Mouse (Mus musculus) frontal cortex, postnatal 25 days (tissue): ENCODE measurements around the gene Hand2.

Source experiments
- DNase-seq, 2 experiments: peaks; one replicate each; pipeline ENCODE4 v3.0.0; 2022; ENCODE audit warnings: low spot score in 2 of 2

Gene Hand2

DNA sequence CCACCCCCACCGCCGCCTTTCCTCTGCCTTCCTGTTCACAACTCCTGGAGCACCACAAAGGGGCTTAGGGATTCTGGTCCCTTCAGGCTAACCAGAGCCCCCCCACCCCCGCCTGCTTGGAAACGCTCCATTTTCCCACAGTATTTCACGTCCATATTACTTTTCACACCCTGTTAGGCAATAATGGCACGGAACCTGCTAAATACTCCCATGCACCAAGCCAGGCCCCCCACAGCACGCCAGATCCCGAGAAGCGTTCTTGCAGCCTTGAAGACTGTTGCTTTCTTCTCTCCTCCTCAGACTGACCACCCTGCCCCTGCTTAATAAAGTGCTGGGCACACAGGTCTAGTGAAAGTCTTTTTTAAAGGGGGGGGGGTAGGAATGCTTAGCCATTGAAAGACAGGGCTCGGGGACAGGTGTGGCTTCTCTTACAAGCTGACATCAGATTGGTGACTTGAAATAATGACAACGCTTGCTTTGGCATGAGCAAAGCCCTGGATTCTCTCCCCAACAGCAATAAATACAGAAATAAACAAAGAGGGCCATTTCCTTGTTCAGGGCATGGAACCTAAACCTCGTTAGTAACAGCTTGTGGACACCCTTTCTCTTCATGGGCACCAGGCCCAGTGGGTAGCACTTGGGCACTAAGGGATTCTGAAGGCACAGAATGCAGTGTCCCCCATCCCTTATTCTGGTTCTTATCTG lies 21.8 kb downstream of the Hand2 start:
- no peak for DNase-seq

- DNase-seq: no peak
Measured at GRCm38 (mm10) chr8:57343731-57344315, 23.0 kb downstream of the Hand2 start.

- no peak for DNase-seq
Measured at GRCm38 (mm10) chr8:57344956-57345870, 24.4 kb downstream of the Hand2 start.

DNA sequence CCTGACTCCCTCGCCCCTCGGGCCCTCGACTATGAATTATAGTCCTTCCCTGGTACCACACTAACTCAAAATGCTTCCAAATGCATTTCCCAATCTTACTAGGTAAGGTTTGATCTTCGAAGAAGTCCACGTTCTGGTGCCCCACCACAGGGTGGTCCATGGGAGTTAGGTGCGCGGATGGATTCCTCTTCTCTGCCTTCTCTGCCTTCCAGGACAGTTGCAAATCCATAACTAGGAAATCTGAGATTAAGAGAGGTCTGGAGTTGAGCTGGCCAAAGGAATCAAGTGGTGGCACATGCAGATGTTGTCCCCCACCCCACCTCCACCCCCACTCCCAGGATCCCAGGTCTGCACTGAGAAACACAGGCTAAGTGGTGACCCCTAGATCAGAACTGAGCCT lies 25.6 kb downstream of the Hand2 start:
- DNase-seq: no peak

DNA sequence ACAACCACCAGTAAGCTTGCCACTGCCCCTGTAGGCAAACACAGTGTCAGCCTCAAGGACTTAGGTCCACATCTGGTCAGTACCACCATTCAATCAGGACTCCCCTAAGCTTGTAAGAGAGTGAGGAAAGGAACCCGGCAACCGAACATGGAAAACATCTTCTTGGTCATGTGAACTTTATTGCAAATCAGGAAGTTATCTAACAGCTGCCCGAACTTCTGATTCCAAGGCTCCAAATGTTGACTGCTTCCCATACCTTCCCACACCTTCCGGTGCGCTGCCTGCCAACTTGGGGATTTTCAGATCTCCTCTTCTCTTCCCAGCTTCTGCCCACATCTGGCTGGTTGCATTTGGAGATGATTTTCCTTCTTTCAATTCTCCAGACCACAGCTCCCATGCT lies 26.4 kb downstream of the Hand2 start:
- no peak for DNase-seq

DNA sequence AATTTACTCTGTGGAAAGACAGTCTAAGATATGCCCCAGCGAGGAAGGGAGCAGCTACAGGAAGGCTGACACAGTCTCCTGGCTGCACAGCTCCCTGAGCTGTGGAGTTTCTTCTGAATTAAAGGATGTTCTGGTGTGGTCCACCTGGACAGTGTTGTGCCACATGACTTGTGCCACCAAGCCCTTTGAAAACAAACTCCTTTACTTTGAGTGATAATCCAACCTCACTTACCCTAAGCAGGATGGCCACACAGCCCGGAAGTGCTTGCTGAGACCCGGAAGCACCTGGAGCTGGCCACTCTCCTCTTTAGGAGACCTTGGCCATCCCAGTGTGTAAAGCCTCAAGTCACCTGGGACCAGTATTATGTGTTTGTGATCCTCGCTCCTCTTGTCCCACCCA lies 27.5 kb downstream of the Hand2 start:
- no peak for DNase-seq

DNA sequence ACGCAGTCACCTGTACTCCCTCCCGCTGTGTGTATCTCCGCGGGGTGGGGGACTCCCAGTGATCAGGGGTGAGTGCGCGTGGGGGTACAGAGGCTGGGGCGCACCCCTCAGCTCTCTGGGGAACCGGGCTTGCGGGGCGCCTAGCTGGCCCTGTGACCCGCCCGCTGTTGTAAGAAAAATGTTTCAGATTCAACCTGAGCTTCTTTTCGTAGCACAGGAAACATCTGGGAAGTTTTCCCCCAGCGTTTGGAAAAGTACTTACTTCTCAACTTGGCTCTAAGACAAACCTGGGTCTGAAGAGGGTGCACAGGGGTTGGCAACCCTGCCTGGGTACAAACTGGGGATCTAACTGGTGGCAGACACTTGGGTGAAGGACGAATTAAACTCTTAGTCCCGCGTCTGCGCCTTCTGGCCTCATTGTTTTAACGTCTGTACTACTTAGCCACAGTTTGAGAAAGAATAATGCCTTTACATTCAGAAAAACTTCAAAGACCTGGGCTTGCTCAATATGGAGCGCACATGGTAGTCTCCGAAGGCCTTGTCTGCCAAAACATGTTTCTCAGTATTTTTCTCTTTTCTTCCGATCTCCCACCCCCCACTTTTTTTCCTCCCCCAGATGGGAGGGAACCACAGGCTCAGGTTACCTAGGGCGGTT lies 28.2 kb downstream of the Hand2 start:
- DNase-seq: no peak

GRCm38 (mm10) chr8:57351861-57352260 lies 31.1 kb downstream of the Hand2 start:
- DNase-seq: no peak

DNA sequence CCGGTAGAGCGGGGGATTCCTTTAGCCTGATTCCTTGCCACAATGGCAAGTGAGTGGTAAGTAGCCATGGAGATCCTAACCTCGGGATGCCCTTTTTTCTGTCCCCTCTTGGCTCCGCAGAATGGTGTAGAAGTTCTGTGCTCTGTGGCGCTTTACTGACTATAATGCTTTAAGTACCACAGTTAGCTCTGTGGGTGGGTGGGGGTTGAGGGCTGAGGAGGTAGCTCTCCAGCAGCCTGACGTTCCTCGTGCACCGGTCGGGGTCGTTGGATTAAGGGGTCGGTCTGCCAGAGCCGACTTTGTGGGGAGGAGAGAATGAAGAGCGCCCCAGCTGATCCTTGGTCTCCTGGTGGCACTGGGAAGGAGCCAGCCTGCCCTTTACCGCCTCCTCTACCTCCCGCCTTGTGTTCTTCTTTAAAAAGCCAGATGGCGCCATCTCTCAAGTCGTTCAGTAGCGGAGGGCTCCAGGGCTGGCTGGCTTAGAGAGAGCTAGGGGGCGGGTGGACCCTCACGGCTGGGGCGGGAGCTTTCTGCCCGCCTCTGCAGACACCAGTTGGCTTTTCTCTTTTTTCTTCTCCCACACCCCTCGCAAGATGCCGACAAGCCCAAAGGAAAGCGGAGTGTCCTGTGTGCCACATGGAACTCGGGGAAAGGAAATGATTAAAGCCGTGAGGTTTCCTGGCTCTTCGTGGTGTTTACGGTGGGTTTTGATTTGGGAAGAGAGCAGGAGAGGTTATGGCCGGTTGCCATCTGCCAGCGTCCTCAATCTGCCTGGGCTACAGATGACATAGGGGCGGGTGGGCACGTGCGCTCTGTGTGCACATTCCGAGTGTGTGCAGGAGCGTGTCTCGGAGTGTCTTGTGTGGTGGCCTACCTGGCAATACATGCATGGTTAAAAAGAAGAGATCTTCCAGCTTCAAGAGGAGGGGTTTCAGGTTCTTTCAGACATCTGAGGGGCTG lies 32.8 kb downstream of the Hand2 start:
- no peak for DNase-seq

- no peak for DNase-seq
Measured at GRCm38 (mm10) chr8:57354876-57355275, 34.1 kb downstream of the Hand2 start.

- DNase-seq: no peak
Measured at GRCm38 (mm10) chr8:57356529-57357325, 35.9 kb downstream of the Hand2 start.

DNA sequence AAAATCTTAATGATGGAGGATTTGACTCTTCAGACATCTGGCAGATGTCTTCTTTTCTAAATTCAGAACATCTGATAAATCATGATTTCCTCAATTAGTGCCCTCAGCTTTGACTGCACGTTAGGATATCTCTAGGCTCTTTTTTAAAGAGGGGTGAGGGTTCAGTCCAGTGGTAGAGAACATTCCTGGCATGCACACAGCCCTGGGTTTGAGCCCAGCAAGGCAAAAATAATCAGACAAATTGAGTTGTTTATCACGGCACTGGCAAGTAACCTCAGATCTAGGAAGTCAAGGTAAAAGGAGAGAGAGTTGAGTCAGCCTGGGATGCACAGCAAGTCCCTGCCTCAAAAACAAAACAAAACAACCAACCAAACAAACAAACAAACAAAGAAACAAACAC lies 39.7 kb downstream of the Hand2 start:
- DNase-seq: no peak

DNA sequence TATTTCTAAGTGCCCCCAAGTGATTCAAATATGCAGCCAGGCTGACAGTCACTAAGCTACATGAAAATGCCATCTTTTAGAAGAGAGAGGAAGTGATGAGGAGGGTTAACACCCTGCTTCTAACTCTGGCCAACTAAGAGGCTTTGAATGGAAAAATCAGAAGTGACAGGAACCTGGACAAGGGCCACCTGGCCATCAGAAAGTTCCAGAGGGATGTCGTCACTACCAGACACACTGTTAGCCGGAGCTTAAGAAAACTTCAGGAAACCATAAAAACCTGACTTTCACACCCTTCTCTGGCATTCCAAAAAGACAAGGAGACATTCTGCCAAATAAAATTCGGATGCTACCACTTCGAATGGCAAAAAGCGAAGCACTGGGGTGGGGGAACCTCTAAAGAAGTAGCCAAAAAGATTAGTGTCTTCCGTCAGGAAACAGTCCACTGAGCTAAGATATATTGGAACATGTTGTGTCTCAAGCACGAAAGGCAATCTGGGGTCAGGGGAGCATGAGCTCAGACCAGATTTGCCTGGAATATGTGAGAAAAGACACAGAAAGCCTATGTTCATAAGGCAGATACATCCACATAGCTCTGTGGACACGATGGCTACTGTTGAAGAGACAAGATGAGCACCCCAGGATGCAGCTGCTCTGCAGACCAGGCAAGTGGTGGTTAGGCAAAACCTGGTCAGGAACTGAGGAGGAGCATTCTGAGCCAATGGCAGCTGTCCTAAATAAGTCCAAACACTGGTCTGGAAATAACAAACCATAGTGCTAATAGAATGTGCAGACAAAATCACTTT lies 40.4 kb downstream of the Hand2 start:
- no peak for DNase-seq

- no peak for DNase-seq
Measured at GRCm38 (mm10) chr8:57362881-57363280, 42.1 kb downstream of the Hand2 start.

- no peak for DNase-seq
Measured at GRCm38 (mm10) chr8:57374044-57374443, 53.3 kb downstream of the Hand2 start.
